Mouse (Mus musculus): ENCODE results near the gene Pkig.

DNA sequence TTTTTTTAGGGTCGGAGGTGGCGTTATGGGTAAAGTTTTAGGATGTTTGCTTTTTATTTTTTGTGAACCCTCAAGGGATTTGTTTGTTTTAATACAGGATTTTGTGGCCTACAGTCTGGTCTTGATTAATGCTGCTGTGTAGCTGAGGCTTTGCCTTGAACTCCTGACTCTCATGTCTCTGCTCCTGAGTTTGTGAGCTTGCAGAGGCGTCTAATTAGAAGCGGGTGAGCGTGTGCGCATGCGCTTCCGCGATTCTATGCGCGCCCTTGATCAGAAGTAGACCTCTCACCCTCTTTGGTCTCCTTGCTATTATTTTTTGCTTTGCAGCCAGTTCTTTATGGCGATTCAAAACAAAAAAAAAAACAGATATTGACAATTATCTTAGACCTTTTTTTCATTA, 1.2 kb downstream of the Pkig start:
- TF ChIP-seq CTCF (IDR thresholded peaks at IDR 0.05; ENCODE audit: insufficient read depth, low read depth, low read length), result no peak
- TF ChIP-seq POLR2A (IDR thresholded peaks at IDR 0.05; ENCODE audit: insufficient read depth, low read depth, low read length), result no peak

Data from olfactory bulb, adult 2 months (tissue).